Comparison of ENCODE assay signal across 8 mouse cellular contexts in genomic region chr11:77685383-77686265, GRCm38 (mm10). TPM values are rescaled to one million over a fixed set of nuclear protein-coding genes. Genes with fewer than 3 reads are reported as not detected.
DNase-seq lines count a peak whose midpoint lies in the region; ATAC-seq lines count a peak whose summit lies in the region.

Nufip2 (plus strand) TSS chr11:77686155.

- peak within 1 kb of the TSS; percentile 89 to 100 for H3K4me3 ChIP-seq in heart, embryonic 14.5 days (ENCODE audit: control insufficient read depth in 1 of 2, insufficient read depth in 1 of 2, low read depth in 1 of 2, low read length in 2 of 2)
- peak within 1 kb of the TSS; percentile 95 for H3K4me3 ChIP-seq in liver, embryonic 13.5 days (replicated peaks)
- H3K4me3 ChIP-seq in stomach, embryonic 16.5 days (replicated peaks; ENCODE audit: low read length), result peak within 1 kb of the TSS; percentile 99

- H3K9ac ChIP-seq in heart, embryonic 14.5 days (ENCODE audit: low read length), result peak within 1 kb of the TSS; percentile 99
- H3K9ac ChIP-seq in liver, embryonic 13.5 days, result peak within 1 kb of the TSS; percentile 98
- peak within 1 kb of the TSS; percentile 93 for H3K9ac ChIP-seq in stomach, embryonic 16.5 days (ENCODE audit: low read length)

- H3K4me1 ChIP-seq in heart, embryonic 14.5 days (ENCODE audit: control insufficient read depth in 2 of 2, insufficient read depth in 2 of 2, low read length in 2 of 2), result peaks cover 0 to 12% of the 10 kb centered on the region in 2 experiments; a peak in 1 of 4 replicates
- peaks cover 20% of the 10 kb centered on the region for H3K4me1 ChIP-seq in liver, embryonic 13.5 days (replicated peaks)
- peaks cover 4% of the 10 kb centered on the region for H3K4me1 ChIP-seq in stomach, embryonic 16.5 days (ENCODE audit: control insufficient read depth, insufficient read depth, low read length)

- ATAC-seq in CD4-positive, CD25-positive, alpha-beta regulatory T cell, adult 4 months, result peak; percentile 97
- peak; percentile 96 for ATAC-seq in heart, embryonic 14.5 days (ENCODE audit: insufficient number of reproducible peaks, insufficient read depth, low FRiP score, low read depth)
- peak; percentile 95 for ATAC-seq in liver, embryonic 13.5 days (ENCODE audit: low read depth)
- peak; percentile 98 for ATAC-seq in stomach, embryonic 16.5 days (ENCODE audit: insufficient read depth, low FRiP score)

- H3K9me3 ChIP-seq in heart, embryonic 14.5 days (ENCODE audit: control insufficient read depth, low read length), result no peaks in the 10 kb centered on the region
- H3K9me3 ChIP-seq in liver, embryonic 13.5 days (replicated peaks), result no peaks in the 10 kb centered on the region
- no peaks in the 10 kb centered on the region for H3K9me3 ChIP-seq in stomach, embryonic 16.5 days (replicated peaks; ENCODE audit: control insufficient read depth, low read length)

- H3K27me3 ChIP-seq in heart, embryonic 14.5 days (ENCODE audit: control insufficient read depth, insufficient read depth, low read length), result no peaks in the 10 kb centered on the region
- H3K27me3 ChIP-seq in liver, embryonic 13.5 days, result no peaks in the 10 kb centered on the region
- H3K27me3 ChIP-seq in stomach, embryonic 16.5 days (ENCODE audit: control insufficient read depth, insufficient read depth, low read length), result no peaks in the 10 kb centered on the region

- 1% methylated on average over 30 of the region's 38 CpGs for WGBS in heart, embryonic 14.5 days
- WGBS in liver, embryonic 13.5 days (ENCODE audit: insufficient replicate concordance), result under 1% methylated on average over 38 of the region's 38 CpGs
- under 1% methylated on average over 38 of the region's 38 CpGs for WGBS in stomach, embryonic 16.5 days

- DNase-seq in c-Kit-negative CD71-positive TER-119-positive erythroid progenitor cells, embryonic 14.5 days (ENCODE audit: low read depth, low spot score), result peak; percentile 93
- peak; percentile 98 for DNase-seq in fibroblast of lung, adult 2 months (ENCODE audit: low read depth)
- peak; percentile 100 for DNase-seq in kidney, postnatal 14 days
- DNase-seq in liver, embryonic 13.5 days, result peak; percentile 99
- DNase-seq in neural tube, embryonic 10.5 days (ENCODE audit: extremely low spot score, low spot score), result peak; percentile 97

- peaks cover 13% of the 10 kb centered on the region for H3K36me3 ChIP-seq in heart, embryonic 14.5 days (ENCODE audit: control insufficient read depth, insufficient read depth, low read length)
- H3K36me3 ChIP-seq in liver, embryonic 13.5 days, result peaks cover 12% of the 10 kb centered on the region; the same call in 1 of the 2 replicates
- H3K36me3 ChIP-seq in stomach, embryonic 16.5 days (ENCODE audit: control insufficient read depth, insufficient read depth, low read length), result no peaks in the 10 kb centered on the region

- peak within 1 kb of the TSS; percentile 99 to 100 for H3K27ac ChIP-seq in heart, embryonic 14.5 days (replicated peaks in 1 of 2; ENCODE audit: control insufficient read depth in 1 of 2, insufficient read depth in 1 of 2, low read depth in 2 of 2, low read length in 2 of 2)
- H3K27ac ChIP-seq in liver, embryonic 13.5 days, result peak within 1 kb of the TSS; percentile 97
- H3K27ac ChIP-seq in stomach, embryonic 16.5 days (ENCODE audit: low read length), result peak within 1 kb of the TSS; percentile 99

- H3K4me2 ChIP-seq in heart, embryonic 14.5 days (ENCODE audit: low read length), result peak within 1 kb of the TSS; percentile 77
- H3K4me2 ChIP-seq in liver, embryonic 13.5 days, result peak within 1 kb of the TSS; percentile 88
- peak within 1 kb of the TSS; percentile 61 for H3K4me2 ChIP-seq in stomach, embryonic 16.5 days (ENCODE audit: low read depth, low read length)

RNA-seq across cellular contexts. Expression of gene Nufip2, which starts in this region (rescaled TPM):
- 10 to 100 TPM; 20.4 to 21.6 TPM for polyA plus RNA-seq in CD4-positive, CD25-positive, alpha-beta regulatory T cell, adult 4 months (2017; shearing (Covaris generic))
- 4.7 and 5.4 TPM in 2 replicates for polyA plus RNA-seq in heart, embryonic 14.5 days (2014; fragmentation: Nextera tagmentation; extraction: Ambion mirVana)
- polyA plus RNA-seq in liver, embryonic 13.5 days (2015; fragmentation: Nextera tagmentation; extraction: Ambion mirVana), result 2.2 TPM in 2 replicates
- 3.4 and 4.2 TPM in 2 replicates for polyA plus RNA-seq in stomach, embryonic 16.5 days (2015; fragmentation: Nextera tagmentation; extraction: Ambion mirVana)

Comparison
In these comparisons a context has a peak if more than half of its experiments do, and no peak if none do; other contexts are left out.
1. Peak in every context shown above with its lines: DNase-seq, ATAC-seq, H3K4me3 ChIP-seq and H3K27ac ChIP-seq.